Mouse (Mus musculus): Measurements from ENCODE around the gene Ang5. TPM values are rescaled to one million over a fixed set of nuclear protein-coding genes. Genes with fewer than 3 reads are reported as not detected.
"Not testable (repeated sequence)": the region's sequence is repeated elsewhere in the genome, so short reads cannot be mapped to it uniquely, and the experiment has no call there.

Gene Ang5
- total RNA-seq (2021): not detected

DNA sequence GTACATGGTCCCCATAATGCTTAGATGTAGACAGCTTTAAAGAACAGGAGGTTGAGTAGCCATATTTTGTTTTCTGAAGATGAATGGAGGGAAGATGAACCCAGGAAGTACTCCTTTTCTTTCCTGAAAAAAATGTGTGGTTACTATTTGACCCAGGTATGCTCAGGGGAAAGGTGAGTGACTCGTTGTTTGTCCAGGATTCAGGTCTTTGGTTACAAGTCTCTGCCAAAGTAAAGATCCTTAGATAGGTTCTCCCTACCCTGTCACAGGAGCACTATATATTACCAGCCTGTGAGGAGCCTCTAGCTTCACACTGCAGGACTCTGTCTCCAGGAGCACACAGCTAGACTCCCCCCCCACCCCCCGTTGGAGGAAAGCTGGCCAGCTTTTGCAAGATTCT lies at the start of gene Ang5:
Gene Ang5, plus strand, starts transcription at position 301 of the 400 bp plus-strand sequence.
- DNase-seq; intact Hi-C loops (cut with DNase I): not testable (repeated sequence)

DNA sequence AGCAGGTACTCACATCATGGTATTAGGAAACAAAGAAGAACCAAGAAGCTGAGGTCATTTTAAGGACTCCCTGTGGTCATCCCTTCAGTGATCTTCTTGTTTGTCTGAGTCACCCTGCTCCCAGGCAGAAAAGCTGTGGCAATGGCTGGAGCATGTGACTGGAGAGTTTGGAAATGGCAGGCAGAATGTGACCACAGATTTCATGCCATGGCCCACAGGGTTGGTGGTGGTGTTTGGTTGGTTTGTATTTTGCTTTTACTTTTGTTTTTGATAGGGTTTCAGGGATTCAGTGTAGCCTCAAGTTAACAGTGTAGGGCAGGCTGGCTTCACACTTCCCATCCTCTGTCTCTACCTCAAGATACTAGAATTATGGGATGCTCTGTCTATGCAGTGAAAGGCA lies 38.7 kb upstream of the Ang5 start:
- DNase-seq; intact Hi-C loops (cut with DNase I): not testable (repeated sequence)

DNA sequence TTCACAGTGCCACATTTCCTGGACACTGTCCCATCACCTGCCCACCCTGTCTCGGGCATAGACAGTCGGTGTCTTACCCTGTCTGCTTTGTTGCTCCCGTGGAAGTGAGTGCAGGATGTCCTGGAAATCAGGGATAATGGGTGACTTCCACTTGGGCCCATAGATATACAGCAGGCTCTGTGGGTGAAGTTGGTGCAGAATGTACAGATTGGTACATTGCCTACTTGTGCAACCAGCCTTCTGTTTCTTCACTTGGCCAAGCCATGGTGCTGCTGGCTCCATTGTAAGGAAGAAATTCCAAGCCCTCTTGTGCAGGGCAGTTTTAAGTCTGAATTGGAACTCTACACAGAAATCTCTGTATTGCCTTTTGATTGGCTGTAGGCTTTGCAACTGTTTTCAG lies 33.4 kb upstream of the Ang5 start, which contains the start of gene Ear10:
Gene Ear10, minus strand, starts transcription at position 101 of the 400 bp plus-strand sequence.
- DNase-seq; intact Hi-C loops (cut with DNase I): not testable (repeated sequence)

DNA sequence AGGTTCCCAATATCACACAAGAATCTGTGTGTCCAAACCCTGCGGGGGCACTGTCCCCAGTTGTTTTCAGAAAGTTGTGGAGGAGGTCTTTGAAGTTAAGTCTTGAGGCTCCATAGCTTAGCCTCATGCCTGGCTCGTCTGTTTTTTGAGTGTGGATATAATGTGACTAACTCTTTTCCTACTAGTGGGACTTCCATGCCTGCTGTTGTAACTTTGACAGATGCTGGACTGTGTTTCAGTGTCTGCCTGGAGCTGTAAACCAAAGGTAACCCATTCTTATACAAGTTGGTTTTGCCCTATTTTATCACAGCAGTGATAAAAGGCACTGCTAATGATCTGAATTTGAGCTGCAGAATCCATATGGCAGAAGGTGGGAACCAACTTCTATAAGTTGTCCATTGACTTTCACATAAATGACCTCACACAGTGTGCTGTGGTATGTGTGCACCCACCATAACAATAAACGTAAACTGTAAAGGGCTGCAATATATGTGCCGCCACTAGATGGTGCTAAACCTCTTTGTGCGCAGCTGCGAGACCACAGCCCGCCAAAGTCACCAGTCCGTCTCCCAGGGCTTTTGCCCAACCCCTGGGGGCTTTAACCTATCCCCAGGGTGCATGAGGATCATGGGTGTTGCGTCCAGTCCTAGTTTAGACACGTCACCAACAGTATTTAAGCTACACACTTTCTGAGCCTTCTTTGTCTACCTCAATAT lies 32.0 kb upstream of the Ang5 start, which contains the start of gene Gm8113:
Gene Gm8113, plus strand, starts transcription at position 703 of the 716 bp plus-strand sequence.
- intact Hi-C loops (cut with DNase I): not testable (repeated sequence)
- DNase-seq: peak; percentile 52 to 62

DNA sequence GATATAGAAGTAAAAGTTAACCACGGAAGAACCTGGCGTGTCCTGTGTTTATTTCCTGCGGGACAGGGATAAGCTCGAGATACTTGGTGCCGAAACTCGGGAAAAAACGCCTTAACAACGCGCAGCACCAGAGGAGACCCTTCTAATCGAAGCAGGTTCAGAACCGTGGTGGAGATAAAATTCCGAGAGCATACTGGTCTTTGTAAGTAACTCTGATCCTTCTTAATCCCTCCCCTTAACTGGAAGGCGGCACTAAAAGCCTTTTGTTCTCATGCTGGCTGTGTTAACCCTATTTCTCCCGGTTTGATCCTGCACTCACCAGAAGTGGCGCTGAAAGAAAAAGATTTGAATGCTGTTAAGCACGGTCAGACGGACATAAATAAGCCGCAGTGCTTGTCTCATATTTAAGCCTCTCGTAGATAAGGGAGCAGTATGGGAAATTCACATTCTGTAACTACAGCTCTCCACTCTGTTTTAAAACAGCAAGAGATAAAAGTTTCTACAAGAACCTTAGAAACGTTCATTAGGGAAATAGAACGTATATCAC lies 31.4 kb upstream of the Ang5 start:
- intact Hi-C loops (cut with DNase I); DNase-seq: not testable (repeated sequence)

DNA sequence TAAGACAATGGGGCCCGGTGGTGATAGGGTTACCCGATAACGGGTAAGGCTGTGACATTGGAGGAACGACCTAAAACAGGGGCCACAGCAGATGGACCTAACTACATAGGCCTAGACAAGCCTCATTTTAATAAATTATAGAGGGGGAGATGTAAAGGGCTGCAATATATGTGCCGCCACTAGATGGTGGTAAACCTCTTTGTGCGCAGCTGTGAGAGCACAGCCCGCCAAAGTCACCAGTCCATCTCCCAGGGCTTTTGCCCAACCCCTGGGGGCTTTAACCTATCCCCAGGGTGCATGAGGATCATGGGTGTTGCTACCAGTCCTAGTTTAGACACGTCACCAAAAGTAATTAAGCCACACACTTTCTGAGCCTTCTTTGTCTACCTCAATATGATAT lies 23.9 kb upstream of the Ang5 start:
- intact Hi-C loops (cut with DNase I): loop anchor here (5.0 kb wide), 1 partner anchor 54 kb away; no protein-coding TSS in a partner anchor
- peak; percentile 24 to 33 for DNase-seq

DNA sequence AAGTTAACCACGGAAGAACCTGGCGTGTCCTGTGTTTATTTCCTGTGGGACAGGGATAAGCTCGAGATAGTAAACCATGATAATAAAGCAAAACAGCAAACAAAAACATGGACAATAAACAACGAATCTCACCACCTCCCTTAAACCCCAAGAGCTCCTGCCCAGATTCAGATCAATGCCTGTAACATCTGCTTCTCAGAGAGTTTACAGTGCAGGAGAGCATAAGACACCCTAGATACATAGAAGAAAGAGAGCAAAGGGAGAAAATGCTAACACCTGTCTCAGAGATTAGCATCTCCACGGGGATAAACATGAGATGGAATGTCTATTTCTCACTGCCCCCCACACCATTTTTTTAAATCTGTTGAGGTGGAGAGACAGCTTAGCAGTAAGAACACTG lies 23.5 kb upstream of the Ang5 start:
- not testable (repeated sequence) for DNase-seq
- intact Hi-C loops (cut with DNase I): loop anchor here (5.0 kb wide), 1 partner anchor 54 kb away; no protein-coding TSS in a partner anchor

DNA sequence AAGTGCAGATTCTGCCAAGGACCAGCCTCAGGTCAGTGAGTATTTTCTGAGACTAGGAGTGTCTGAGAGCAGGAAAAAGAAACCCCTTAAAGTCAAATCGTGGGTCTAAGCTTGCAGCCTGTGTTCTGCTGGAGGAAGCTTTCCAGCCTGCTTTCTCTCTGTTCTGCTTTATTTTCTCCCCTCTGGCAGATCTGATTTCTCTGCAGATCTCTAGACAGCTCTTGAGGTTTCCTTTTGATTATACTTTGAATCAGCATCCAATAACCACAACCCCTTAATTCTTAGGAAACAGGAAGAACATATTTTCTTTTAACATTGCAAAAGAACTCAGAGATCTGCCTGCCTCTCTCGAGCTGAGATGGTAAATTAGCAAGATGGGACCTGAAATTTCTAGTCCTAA lies 3.5 kb upstream of the Ang5 start:
- DNase-seq; intact Hi-C loops (cut with DNase I): not testable (repeated sequence)

DNA sequence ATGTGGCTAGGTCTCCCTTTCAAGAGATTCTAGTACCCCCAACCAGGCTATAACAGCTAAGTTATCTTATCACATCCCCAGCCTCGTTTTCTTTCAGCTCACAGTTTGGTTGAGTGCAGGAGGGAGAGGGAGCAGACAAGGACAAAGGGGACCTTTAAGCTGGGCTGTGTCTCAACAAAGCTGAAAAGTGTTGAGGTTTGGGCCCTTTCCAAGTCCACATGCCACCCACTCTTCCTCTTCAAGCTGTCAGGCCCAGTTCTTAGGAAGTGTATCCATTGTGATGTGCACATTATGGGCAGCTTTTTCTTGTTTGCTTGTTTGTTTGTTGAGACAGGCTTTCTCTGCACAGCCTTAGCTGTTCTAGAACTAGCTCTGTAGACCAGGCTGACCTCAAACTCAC lies 1.8 kb upstream of the Ang5 start:
- intact Hi-C loops (cut with DNase I); DNase-seq: not testable (repeated sequence)

DNA sequence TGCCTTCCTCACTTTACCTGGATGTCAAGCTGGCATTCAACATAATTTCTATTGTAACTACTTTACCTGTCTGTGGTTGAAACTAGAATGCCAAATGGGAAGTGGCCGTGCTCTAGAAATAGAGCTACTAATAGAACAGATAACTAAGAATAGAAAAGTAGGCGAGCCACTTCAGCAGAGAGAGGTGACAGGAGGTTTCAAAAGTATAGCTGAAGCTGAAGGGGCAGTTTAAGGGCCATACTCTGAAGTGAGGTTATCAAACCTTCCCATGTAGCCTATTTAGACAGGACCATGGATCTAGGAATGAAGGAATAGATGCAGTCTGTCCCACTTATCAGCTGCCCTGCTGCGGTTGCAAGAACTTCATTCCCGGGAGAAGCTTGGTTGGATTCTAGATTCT lies 26.6 kb downstream of the Ang5 start:
- peak in 1 of 2 experiments; percentile 0 for DNase-seq
- intact Hi-C loops (cut with DNase I): no loop called here

DNA sequence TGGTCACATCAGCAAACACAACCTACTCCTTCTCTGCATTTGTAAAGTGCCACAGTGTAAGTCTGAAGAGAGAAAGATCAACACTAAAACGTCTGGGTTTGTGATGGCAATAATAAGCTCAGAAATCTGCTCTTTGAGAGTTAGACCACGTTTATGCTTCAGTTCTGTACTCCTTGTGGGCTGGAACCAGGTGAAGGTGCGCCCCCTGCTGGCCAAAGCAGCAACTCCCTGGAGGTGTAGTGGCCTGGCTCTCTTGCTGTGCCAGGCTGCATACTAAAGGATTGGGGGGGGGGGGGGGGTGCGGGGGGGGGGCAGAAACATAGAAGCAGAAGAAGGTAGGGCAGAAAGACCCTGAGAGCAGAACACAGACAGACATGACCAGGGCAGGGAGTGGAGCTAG lies 27.0 kb downstream of the Ang5 start:
- intact Hi-C loops (cut with DNase I): no loop called here

DNA sequence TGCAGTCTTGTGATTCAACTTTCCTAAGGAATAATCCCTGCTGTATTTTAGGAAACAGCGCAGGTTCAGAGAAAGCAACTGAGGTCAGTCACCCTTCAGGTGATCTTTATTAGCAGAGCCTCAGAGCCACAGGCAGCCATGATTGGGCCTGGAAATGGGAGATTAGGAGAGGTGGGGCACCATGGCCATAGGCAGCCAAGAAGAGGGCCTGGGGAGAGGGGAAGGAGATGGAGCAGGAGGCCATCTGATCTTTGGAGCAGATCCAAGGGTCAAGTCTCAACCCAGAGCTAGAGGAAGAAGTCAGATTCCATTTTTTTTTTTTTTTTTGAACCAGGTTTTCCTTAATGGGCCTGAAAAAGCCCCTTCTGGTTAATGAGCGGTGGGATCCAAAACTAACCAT lies 29.3 kb downstream of the Ang5 start:
- intact Hi-C loops (cut with DNase I): loop anchor here (5.0 kb wide), 1 partner anchor 54 kb away; no protein-coding TSS in a partner anchor
- DNase-seq: no peak

More for the DNA sequence above, 27.0 kb downstream of the Ang5 start:
- peak; percentile 27 to 66 for DNase-seq

DNA sequence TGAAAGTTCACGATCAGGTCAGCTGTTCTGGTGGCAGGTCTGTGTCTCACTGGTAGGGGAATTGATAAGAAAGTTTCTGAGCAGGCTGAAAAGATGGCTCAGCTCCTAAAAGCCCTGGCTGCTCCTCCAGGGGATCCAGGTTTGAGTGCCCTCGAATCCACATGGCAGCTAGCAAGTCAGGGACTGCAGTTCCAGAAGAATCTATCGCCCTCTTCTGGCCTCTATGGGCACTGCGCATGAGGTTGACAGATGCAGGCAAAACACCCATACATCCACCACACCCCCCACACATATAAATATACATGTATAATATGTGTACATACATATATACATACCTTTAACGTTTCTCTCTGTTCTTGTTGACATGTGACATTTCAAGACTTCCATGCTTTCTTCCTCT lies 30.5 kb downstream of the Ang5 start:
- peak; percentile 71 to 80 for DNase-seq
- intact Hi-C loops (cut with DNase I): loop anchor here (5.0 kb wide), 1 partner anchor 55 kb away; no protein-coding TSS in a partner anchor

DNA sequence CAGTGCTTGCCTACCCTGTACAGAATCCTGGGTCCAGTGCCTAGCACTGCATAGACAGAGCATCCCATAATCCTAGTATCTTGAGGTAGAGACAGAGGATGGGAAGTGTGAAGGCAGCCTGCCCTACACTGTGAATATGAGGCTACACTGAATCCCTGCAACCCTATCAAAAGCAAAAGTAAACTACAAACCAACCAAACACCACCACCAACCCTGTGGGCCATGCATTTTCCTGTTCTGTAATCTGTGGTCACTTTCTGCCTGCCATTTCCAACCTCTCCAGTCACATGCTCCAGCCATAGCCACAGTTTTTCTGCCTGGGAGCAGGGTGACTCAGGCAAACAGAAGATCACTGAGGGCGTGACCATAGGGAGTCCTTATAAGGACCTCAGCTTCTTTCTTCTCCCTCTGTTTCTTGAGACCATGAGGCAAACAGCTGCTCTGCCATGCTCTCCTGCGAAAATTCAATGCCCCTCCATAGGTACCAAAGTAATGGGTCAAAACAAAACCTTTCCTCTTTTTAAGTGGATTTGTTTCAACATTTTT lies 41.7 kb downstream of the Ang5 start:
- intact Hi-C loops (cut with DNase I); DNase-seq: not testable (repeated sequence)

DNA sequence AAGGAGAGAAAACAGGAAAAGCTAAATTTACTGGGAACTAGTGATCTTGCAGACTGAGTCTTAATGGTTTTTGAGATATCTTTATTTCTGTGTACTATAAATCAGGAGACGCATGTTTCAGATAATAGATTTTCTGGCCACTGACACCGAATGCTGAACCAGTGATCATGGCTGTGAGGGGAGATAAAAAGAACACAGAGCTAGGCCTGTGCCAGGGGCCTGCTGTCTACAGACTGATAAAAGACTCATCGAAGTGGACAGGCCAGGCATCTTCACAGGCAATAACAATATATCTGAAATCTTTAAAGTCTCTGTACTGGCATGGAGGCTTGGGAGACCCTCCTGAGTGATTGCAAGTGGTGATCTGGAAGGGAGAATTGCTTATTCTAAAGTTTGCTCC lies 44.7 kb downstream of the Ang5 start:
- no peak for DNase-seq
- intact Hi-C loops (cut with DNase I): no loop called here

DNA sequence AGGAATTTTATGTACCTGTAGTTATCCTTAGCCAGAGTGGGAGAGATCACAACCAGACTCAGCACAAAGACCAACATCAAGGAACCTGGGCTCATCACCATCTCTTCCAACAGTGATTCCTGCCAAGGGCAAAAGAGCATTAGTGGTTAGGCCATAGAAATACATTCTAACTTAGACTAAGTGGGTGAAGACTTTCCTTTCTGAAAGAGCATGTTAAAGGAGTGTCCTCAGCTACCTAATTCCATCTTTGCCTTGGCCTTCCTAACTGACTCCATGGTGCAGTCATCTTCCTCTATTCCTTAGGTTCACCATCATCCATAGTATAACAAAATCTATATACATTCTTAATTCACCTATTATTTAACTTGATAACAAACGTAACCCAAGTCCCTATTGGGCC lies 45.3 kb downstream of the Ang5 start, which contains the start of gene Ang6:
Gene Ang6, minus strand, starts transcription at position 101 of the 400 bp plus-strand sequence.
- no peak for DNase-seq
- intact Hi-C loops (cut with DNase I): no loop called here

DNA sequence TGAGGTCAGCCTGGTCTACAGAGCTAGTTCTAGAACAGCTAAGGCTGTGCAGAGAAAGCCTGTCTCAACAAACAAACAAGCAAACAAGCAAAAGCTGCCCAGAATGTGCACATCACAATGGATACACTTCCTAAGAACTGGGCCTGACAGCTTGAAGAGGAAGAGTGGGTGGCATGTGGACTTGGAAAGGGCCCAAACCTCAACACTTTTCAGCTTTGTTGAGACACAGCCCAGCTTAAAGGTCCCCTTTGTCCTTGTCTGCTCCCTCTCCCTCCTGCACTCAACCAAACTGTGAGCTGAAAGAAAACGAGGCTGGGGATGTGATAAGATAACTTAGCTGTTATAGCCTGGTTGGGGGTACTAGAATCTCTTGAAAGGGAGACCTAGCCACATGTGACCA lies 51.2 kb downstream of the Ang5 start:
- intact Hi-C loops (cut with DNase I); DNase-seq: not testable (repeated sequence)

DNA sequence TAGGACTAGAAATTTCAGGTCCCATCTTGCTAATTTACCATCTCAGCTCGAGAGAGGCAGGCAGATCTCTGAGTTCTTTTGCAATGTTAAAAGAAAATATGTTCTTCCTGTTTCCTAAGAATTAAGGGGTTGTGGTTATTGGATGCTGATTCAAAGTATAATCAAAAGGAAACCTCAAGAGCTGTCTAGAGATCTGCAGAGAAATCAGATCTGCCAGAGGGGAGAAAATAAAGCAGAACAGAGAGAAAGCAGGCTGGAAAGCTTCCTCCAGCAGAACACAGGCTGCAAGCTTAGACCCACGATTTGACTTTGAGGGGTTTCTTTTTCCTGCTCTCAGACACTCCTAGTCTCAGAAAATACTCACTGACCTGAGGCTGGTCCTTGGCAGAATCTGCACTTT lies 52.8 kb downstream of the Ang5 start:
- DNase-seq; intact Hi-C loops (cut with DNase I): not testable (repeated sequence)
